Mouse (Mus musculus) midbrain, embryonic 14.5 days (tissue): ENCODE results near the gene Snx6. TPM values are rescaled to one million over a fixed set of nuclear protein-coding genes. Genes with fewer than 3 reads are reported as not detected.
"Not testable (repeated sequence)": the region's sequence is repeated elsewhere in the genome, so short reads cannot be mapped to it uniquely, and the experiment has no call there.

Source experiments
- ATAC-seq: fragments of 200-750 bp; cut with Nextera tagmentation; 2 replicates; pipeline ENCODE4 v1.8.0; 2017; ENCODE audit warnings: moderate number of reproducible peaks, moderate library complexity; ENCODE audit not compliant: low FRiP score, low TSS enrichment
- DNase-seq: peaks from one replicate; pipeline ENCODE4 v3.0.0-alpha.2; 2015
- H3K27ac ChIP-seq: fragments of 300-500 bp; sonication (generic); replicated peaks from 2 replicates; pipeline ENCODE4 v1.5.1; 2014; ENCODE audit warnings: mild to moderate bottlenecking, low read depth, low read length, moderate library complexity
- H3K27me3 ChIP-seq: fragments of 300-500 bp; sonication (generic); 2 replicates; pipeline ENCODE4 v1.6.1; 2014; ENCODE audit warnings: low read length, control low read depth, mixed read lengths; ENCODE audit not compliant: control insufficient read depth, insufficient read depth
- H3K36me3 ChIP-seq: fragments of 300-500 bp; sonication (generic); 2 replicates; pipeline ENCODE4 v1.6.1; 2014; ENCODE audit warnings: low read length, control low read depth; ENCODE audit not compliant: control insufficient read depth, insufficient read depth
- H3K4me1 ChIP-seq: fragments of 300-500 bp; sonication (generic); 2 replicates; pipeline ENCODE4 v1.6.1; 2014; ENCODE audit warnings: mild to moderate bottlenecking, antibody characterized with exemption, low read length, control low read depth; ENCODE audit not compliant: control insufficient read depth, insufficient read depth
- H3K4me2 ChIP-seq: fragments of 300-500 bp; sonication (generic); 2 replicates; pipeline ENCODE4 v1.6.1; 2014; ENCODE audit warnings: mild to moderate bottlenecking, low read length, moderate library complexity
- H3K4me3 ChIP-seq: fragments of 300-500 bp; sonication (generic); replicated peaks from 2 replicates; pipeline ENCODE4 v1.5.1; 2014; ENCODE audit warnings: low read depth, low read length
- H3K9ac ChIP-seq: fragments of 300-500 bp; sonication (generic); replicated peaks from 2 replicates; pipeline ENCODE4 v1.6.1; 2014; ENCODE audit warnings: mild to moderate bottlenecking, low read length, moderate library complexity
- H3K9me3 ChIP-seq: fragments of 300-500 bp; sonication (generic); 2 replicates; pipeline ENCODE4 v1.6.1; 2016; ENCODE audit warnings: low read length, control low read depth, mixed read lengths; ENCODE audit not compliant: control insufficient read depth
- WGBS: fragments of 180-500 bp; shearing (Covaris S2); extraction: QIAGEN DNeasy Blood & Tissue Kit; methylation state at CpG from one replicate; pipeline ENCODE4 v1.1.7; 2014; 5-methylcytosine and 5-hydroxymethylcytosine counted together
- polyA plus RNA-seq: library from polyadenylated mRNA; unstranded; fragments of >200 nt; fragmentation: Nextera tagmentation; extraction: Ambion mirVana; gene quantifications from 2 replicates; pipeline ENCODE4 v1.2.1, GENCODE M21; 2014

Gene Snx6
- polyA plus RNA-seq, 1 experiment from 2014 or later: 175 TPM

DNA sequence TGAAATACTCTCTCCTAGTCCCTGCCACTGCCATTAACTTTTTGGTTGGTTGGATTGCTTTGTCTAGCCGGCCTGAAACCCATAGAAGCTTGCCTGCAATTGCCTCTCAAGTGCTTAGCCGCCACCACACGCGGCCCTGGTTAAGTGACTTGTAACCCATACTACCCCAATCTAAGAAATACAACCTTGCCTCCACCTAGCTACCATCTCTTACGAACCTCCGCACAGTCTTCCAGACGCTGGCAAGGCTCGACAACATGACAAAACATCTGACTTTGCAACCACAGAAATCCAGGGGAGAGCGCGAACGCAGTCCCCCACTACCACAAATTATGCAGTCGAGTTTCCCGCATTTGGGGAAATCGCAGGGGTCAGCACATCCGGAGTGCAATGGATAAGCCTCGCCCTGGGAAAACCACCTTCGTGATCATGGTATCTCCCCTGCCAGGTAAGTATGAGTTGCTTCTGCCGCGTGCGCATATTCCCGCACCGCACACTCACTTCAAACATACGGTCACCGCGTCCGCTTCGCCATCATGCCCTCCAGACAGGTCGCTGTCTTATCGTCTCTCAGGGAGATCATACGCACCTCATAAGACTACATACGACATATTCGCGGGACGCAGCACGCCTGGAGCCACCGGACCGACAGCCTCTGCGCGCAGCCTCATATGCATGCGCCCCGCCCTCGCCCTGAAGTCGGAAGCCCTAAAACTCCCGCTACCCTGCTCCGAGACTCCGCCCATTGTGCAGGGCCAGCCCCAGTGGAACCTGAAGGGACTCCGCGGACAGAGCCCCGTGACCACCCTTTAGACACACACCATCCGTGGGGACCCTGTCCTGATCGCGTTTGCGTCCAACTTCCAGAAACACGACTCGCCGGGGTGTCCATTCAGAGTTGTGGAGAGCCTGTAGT, 76.4 kb downstream of the Snx6 start:
- H3K36me3 ChIP-seq, H3K9me3 ChIP-seq, H3K4me2 ChIP-seq, H3K9ac ChIP-seq, H3K4me1 ChIP-seq, H3K4me3 ChIP-seq, H3K27me3 ChIP-seq, H3K27ac ChIP-seq, DNase-seq: not testable (repeated sequence)
- ATAC-seq: peak; percentile 90
- no CpG with 5 or more reads among the region's 56 CpGs for WGBS

GRCm38 (mm10) chr12:54717516-54717915, 78.0 kb downstream of the Snx6 start:
- H3K27ac ChIP-seq, ATAC-seq, H3K4me3 ChIP-seq, H3K27me3 ChIP-seq, H3K4me2 ChIP-seq, H3K4me1 ChIP-seq, DNase-seq, H3K9me3 ChIP-seq, H3K36me3 ChIP-seq, H3K9ac ChIP-seq: not testable (repeated sequence)
- 81% methylated on average over 5 of the region's 11 CpGs for WGBS

GRCm38 (mm10) chr12:54713822-54714626, 81.5 kb downstream of the Snx6 start:
- 3% methylated on average over 3 of the region's 48 CpGs for WGBS
- peak; percentile 73 for ATAC-seq
- DNase-seq: not testable (repeated sequence)

GRCm38 (mm10) chr12:54710494-54710879, 85.0 kb downstream of the Snx6 start:
- H3K4me1 ChIP-seq, H3K4me2 ChIP-seq, H3K9me3 ChIP-seq, H3K36me3 ChIP-seq, H3K4me3 ChIP-seq, H3K9ac ChIP-seq, ATAC-seq, H3K27me3 ChIP-seq, DNase-seq: not testable (repeated sequence)
- 0% methylated on average over 3 of the region's 8 CpGs for WGBS
- H3K27ac ChIP-seq: peak overlapping the region; percentile 67; the same call in 1 of the 2 replicates

More at GRCm38 (mm10) chr12:54713822-54714626, 81.5 kb downstream of the Snx6 start:
- not testable (repeated sequence) for H3K9me3 ChIP-seq, H3K27ac ChIP-seq, H3K27me3 ChIP-seq, H3K9ac ChIP-seq, H3K4me1 ChIP-seq, H3K4me2 ChIP-seq, H3K4me3 ChIP-seq, H3K36me3 ChIP-seq

GRCm38 (mm10) chr12:54709691-54710493, 85.6 kb downstream of the Snx6 start:
- 0 out of 2 replicates have a peak overlapping the region, but pooled peaks have one; percentile 49 for H3K27ac ChIP-seq
- not testable (repeated sequence) for DNase-seq, H3K27me3 ChIP-seq, H3K9me3 ChIP-seq, H3K4me3 ChIP-seq, H3K36me3 ChIP-seq, H3K9ac ChIP-seq, H3K4me1 ChIP-seq
- WGBS: 0% methylated on average over 9 of the region's 44 CpGs
- peak; percentile 82 for ATAC-seq
- H3K4me2 ChIP-seq: 0 out of 2 replicates have a peak overlapping the region, but pooled peaks have one; percentile 24

DNA sequence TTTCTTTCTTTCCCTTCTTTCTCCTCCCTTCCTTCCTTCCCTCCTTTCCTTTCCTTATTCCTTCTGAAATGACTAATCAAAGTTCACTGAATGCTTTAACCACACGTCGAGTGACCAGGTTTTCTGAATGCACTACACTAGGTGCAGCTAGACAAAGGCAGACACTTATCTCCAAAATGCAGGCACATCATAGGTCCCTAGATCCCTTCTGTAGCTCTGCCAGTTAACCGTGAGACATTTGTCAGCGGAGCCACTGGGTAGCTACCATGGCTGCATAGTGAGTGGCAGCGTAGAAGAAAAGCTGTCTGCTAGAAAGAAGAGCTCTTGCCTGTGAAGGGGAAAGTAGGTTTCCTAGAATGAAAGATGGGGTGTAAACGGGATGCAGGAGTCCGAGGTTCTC, 96.1 kb downstream of the Snx6 start:
- Histone ChIP-seq H3K4me2 (no peak overlapping the region), H3K36me3 (no peaks in the 10 kb centered on the region), H3K9ac (no peak overlapping the region), H3K4me1 (peaks cover 5% of the 10 kb centered on the region; the same call in 1 of the 2 replicates), H3K27ac (no peak overlapping the region), H3K27me3 (no peaks in the 10 kb centered on the region), H3K4me3 (no peak overlapping the region), H3K9me3 (no peaks in the 10 kb centered on the region)
- WGBS: 76% methylated on average over 7 of the region's 7 CpGs
- no peak for DNase-seq
- no peak for ATAC-seq

DNA sequence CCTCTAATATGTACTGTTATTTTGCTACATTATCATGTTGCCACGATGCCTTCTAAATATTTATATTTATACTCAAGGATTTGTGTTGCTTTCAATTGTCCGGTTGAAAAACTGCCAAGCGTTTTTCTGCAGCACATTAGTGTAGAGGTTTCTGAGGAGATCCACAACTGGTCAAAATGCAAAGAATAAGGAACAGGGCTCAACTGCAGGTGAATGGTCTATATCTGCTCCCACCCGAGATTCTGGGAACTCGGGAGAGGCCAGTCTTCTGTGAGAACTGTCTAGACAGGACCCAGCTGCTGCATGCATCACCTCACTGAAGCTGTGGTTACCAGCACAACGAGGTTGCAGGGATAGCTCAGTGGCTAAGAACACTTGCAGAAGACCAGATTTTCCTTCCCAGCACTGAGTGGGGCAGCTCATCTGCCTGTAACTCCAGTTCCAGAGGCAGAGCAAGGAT, 97.7 kb downstream of the Snx6 start:
- Histone ChIP-seq H3K4me2 (no peak overlapping the region), H3K4me3 (no peak overlapping the region), H3K27ac (0 out of 2 replicates have a peak overlapping the region, but pooled peaks have one; percentile 42), H3K9me3 (no peaks in the 10 kb centered on the region), H3K4me1 (peaks cover 6% of the 10 kb centered on the region; the same call in 1 of the 2 replicates), H3K27me3 (no peaks in the 10 kb centered on the region), H3K36me3 (peaks cover under 1% of the 10 kb centered on the region; the same call in 1 of the 2 replicates), H3K9ac (no peak overlapping the region)
- 61% methylated on average over 6 of the region's 6 CpGs for WGBS
- no peak for DNase-seq
- no peak for ATAC-seq
